Mouse (Mus musculus) inflammation-experienced regulatory T-cells (primary cell): ENCODE results near the gene Rexo5. TPM values are rescaled to one million over a fixed set of nuclear protein-coding genes. Genes with fewer than 3 reads are reported as not detected.

Experiments used
- polyA plus RNA-seq, 2 experiments: library from polyadenylated mRNA; unstranded; fragments of 100-300 nt; shearing (Covaris generic); gene quantifications; one replicate each; pipeline ENCODE4 v1.2.1; 2017

The Rexo5 gene
- polyA plus RNA-seq = 10 to 100 TPM; 48.5 to 54.4 TPM

DNA sequence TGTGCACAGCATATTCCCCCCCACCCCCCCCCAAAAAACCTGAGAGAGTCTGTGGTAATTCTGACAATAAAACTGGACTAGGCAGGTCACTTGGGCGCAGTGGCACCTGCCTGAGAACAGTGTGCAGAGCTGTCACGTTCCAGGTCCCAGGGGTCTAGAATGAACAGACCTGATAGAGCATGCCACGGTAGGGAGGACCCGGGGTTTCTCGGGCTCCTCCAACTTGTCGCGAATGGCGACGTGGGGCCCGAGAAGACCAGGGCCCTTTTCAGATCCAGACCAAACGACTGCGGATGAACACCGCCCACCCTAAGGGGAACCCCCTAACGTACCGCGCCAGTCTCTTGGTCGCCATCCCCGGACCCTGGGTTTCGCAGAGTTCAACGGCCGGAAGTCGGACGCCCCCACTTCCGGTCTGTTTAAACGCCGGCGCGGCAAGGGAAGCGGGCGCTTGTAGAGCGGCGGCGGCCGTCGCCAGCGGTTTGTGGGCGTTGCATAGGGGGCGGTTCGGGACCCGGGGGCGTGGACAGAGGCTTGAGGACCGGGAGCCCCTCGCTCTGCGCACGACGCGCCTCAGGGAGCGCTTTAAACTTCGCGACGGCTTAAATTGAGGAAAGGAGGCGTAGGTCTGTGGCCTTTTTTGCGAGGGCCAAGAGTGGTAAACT lies at the start of gene Rexo5, which contains the start of gene Eri2:
Gene Rexo5, plus strand, starts transcription at position 421 of the 665 bp plus-strand sequence.
Gene Eri2, minus strand, starts transcription at position 473 of the 665 bp plus-strand sequence.

DNA sequence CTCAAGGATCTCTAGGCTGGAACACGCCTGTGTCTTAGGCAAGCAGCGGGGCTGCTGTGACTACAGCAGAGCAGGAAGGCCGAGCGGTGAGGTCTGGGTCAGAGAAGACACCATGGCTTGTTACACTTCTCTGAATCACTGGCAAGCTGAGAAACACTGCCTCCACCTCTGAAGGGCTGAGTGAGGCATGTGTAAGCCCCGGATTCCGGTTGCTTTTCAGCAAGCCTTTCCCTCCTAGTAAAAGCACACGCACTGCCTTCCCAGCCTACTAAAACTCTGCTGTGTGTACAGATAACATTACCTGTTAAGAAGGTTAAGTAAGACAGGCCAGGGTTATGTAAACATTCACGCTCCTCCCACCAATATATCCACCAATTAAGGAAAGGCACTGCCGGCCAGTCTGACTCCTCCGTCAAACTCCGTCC lies 33.3 kb upstream of the Rexo5 start, which contains the start of gene Acsm3:
Gene Acsm3, plus strand, starts transcription at position 397 of the 425 bp plus-strand sequence.

DNA sequence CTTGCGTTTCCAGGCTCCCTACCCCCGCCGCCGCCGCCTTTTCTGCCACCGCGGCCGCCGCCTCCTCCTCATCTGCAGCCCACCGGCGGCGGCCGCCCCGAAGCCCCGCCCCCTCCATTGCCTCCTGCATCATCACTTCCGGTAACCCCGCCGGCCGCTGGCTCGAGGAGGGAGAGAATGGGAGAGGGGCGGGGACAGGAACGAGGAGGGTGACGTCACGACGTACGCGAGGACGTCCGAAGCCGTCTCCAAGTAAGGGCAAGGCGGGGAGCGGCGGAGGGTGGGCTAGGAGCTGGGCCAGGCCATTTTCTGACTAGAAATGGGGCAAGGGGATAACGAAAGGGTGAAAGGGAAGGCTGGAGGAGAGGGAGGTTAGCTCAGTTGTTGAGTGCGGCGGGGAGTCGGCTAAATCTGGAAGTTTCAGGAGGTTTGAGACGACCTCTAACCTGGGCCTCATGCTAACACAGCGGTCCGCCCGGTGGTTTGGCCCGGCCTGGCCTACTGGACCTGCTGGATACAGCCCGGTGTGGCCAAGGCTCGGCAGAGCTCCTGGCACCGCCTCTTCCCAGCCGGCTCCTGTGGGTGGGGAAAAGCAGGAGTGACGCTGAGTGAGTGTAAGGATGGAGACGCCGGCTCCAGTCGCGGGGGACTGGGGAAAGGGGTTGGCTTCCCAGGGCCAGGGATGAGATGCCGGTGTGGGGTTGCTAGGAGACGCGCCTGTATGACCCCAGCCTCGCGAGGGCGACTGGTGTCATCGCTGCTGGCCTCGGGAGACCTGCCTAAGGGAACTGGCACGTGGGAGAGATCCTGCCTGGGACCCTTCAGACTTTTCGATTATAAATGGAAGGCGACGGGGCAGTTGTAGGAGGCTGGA lies 102.1 kb downstream of the Rexo5 start, which contains the start of the genes Lyrm1 and Dcun1d3:
Gene Lyrm1, plus strand, starts transcription at position 223 of the 874 bp plus-strand sequence.
Gene Dcun1d3, minus strand, starts transcription at position 660 of the 874 bp plus-strand sequence.

Other genes with a start within 250 kb of the Rexo5 start
- gene Acsm2, start 239.7 kb upstream of the Rexo5 start, polyA plus RNA-seq = under 1 TPM in 1 of 2 experiments, not detected in 1; 0.11 TPM
- under 1 TPM; 0.14 to 0.33 TPM for gene Acsm1, start 187.0 kb upstream of the Rexo5 start, polyA plus RNA-seq
- gene Acsm4, start 104.0 kb upstream of the Rexo5 start, polyA plus RNA-seq = not detected
- 10 to 100 TPM; 78.6 to 82.8 TPM for gene Thumpd1, start 73.2 kb upstream of the Rexo5 start, polyA plus RNA-seq
- gene Acsm3, start 33.1 kb upstream of the Rexo5 start, polyA plus RNA-seq = under 1 TPM; 0.05 to 0.24 TPM
- 10 to 100 TPM; 11.7 TPM for gene Eri2, start 52 bp downstream of the Rexo5 start, polyA plus RNA-seq
- 10 to 100 TPM; 17.0 to 28.9 TPM for gene Lyrm1, start 101.9 kb downstream of the Rexo5 start, polyA plus RNA-seq
- gene Dcun1d3, start 102.3 kb downstream of the Rexo5 start, polyA plus RNA-seq = 10 to 100 TPM; 14.9 to 22.2 TPM